Comparison of ENCODE assay signal across 27 mouse cellular contexts in genomic region chr8:115871381-115871780, GRCm38 (mm10).
A peak's percentile ranks its signal among the peaks of the same experiment; 100 is the strongest.
DNase-seq lines count a peak whose midpoint lies in the region; ATAC-seq lines count a peak whose summit lies in the region.
"Had no signal": no experiment of that assay in that cellular context is flagged by ENCODE, and none has a peak within 500 bp of the region (broad histone marks: within the 10 kb centered on the region; RNA-seq: fewer than 3 reads in every experiment).

No protein-coding gene starts in this region.

- 60% methylated on average over 5 of the region's 5 CpGs for WGBS in hindbrain, embryonic 14.5 days
- WGBS in hindbrain, embryonic 12.5 days, result 64% methylated on average over 5 of the region's 5 CpGs
- WGBS in midbrain, embryonic 14.5 days, result 61% methylated on average over 5 of the region's 5 CpGs
- 62% methylated on average over 5 of the region's 5 CpGs for WGBS in midbrain, embryonic 16.5 days

- H3K4me2 ChIP-seq in hindbrain, embryonic 14.5 days (replicated peaks), result no peak overlapping the region
- H3K4me2 ChIP-seq in hindbrain, embryonic 12.5 days (replicated peaks), result no peak overlapping the region
- H3K4me2 ChIP-seq in midbrain, embryonic 14.5 days (ENCODE audit: low read length), result no peak overlapping the region
- no peak overlapping the region for H3K4me2 ChIP-seq in midbrain, embryonic 16.5 days (ENCODE audit: low read length)
- H3K4me2 ChIP-seq: embryonic facial prominence, embryonic 13.5 days; heart, embryonic 13.5 days; hindbrain, embryonic 13.5 days; limb, embryonic 12.5 days; liver, embryonic 15.5 days; midbrain, embryonic 13.5 days; stomach, embryonic 15.5 days had no signal

- ATAC-seq in hindbrain, embryonic 14.5 days (ENCODE audit: low FRiP score), result peak; percentile 37; the same call in 1 of the 2 replicates
- no peak for ATAC-seq in hindbrain, embryonic 12.5 days (ENCODE audit: low FRiP score)
- ATAC-seq in midbrain, embryonic 14.5 days (ENCODE audit: low FRiP score, low TSS enrichment), result no peak
- no peak for ATAC-seq in midbrain, embryonic 16.5 days
- no peak for ATAC-seq in granulocyte monocyte progenitor cell, adult 5-6 weeks (replicated peaks; ENCODE audit: poor library complexity, severe bottlenecking)
- ATAC-seq: CD4-positive, CD25-positive, alpha-beta regulatory T cell, adult 4 months; forebrain, embryonic 16.5 days; midbrain, embryonic 13.5 days had no signal

- H3K4me3 ChIP-seq in hindbrain, embryonic 14.5 days (replicated peaks; ENCODE audit: low read length), result no peak overlapping the region
- no peak overlapping the region for H3K4me3 ChIP-seq in hindbrain, embryonic 12.5 days
- H3K4me3 ChIP-seq in midbrain, embryonic 14.5 days (replicated peaks; ENCODE audit: low read depth, low read length), result no peak overlapping the region
- no peak overlapping the region for H3K4me3 ChIP-seq in midbrain, embryonic 16.5 days (ENCODE audit: low read depth, low read length)
- H3K4me3 ChIP-seq: embryonic facial prominence, embryonic 13.5 days; forebrain, embryonic 10.5 days; heart, embryonic 13.5 days; hindbrain, embryonic 13.5 days; limb, embryonic 12.5 days; liver, embryonic 15.5 days; megakaryocyte, embryonic 14.5 days; midbrain, embryonic 13.5 days; stomach, embryonic 15.5 days had no signal

- no peaks in the 10 kb centered on the region for H3K27me3 ChIP-seq in hindbrain, embryonic 14.5 days (ENCODE audit: control insufficient read depth, insufficient read depth, low read length)
- no peaks in the 10 kb centered on the region for H3K27me3 ChIP-seq in hindbrain, embryonic 12.5 days
- H3K27me3 ChIP-seq in midbrain, embryonic 14.5 days (ENCODE audit: control insufficient read depth, insufficient read depth, low read length), result no peaks in the 10 kb centered on the region
- no peaks in the 10 kb centered on the region for H3K27me3 ChIP-seq in midbrain, embryonic 16.5 days (ENCODE audit: control insufficient read depth, insufficient read depth, low read depth, low read length)
- H3K27me3 ChIP-seq: embryonic facial prominence, embryonic 13.5 days; heart, embryonic 13.5 days; hindbrain, embryonic 13.5 days; liver, embryonic 15.5 days; megakaryocyte, embryonic 14.5 days; stomach, embryonic 15.5 days had no signal

- no peak for DNase-seq in hindbrain, embryonic 14.5 days (ENCODE audit: low spot score)
- DNase-seq in left cerebral cortex, postnatal 4 days, result peak; percentile 61
- DNase-seq in left cerebral cortex, adult 8-10 months (ENCODE audit: low spot score in 2 of 2), result no peak
- DNase-seq in midbrain, embryonic 14.5 days, result peak; percentile 29
- peak; percentile 28 for DNase-seq in adipocyte (ENCODE audit: low spot score)
- DNase-seq: adrenal gland, adult 2 months; adrenal gland, postnatal 36 days; cerebellum, adult 8-10 months; heart, postnatal 14 days; kidney, adult 18-20 months; kidney, postnatal 4 days; right cerebral cortex, adult 18-20 months had no signal

- H3K36me3 ChIP-seq in hindbrain, embryonic 14.5 days (replicated peaks; ENCODE audit: control insufficient read depth, insufficient read depth), result no peaks in the 10 kb centered on the region
- no peaks in the 10 kb centered on the region for H3K36me3 ChIP-seq in hindbrain, embryonic 12.5 days
- no peaks in the 10 kb centered on the region for H3K36me3 ChIP-seq in midbrain, embryonic 14.5 days (ENCODE audit: control insufficient read depth, insufficient read depth, low read length)
- no peaks in the 10 kb centered on the region for H3K36me3 ChIP-seq in midbrain, embryonic 16.5 days (ENCODE audit: control insufficient read depth, insufficient read depth, low read length)
- H3K36me3 ChIP-seq: embryonic facial prominence, embryonic 13.5 days; forebrain, embryonic 10.5 days; heart, embryonic 13.5 days; hindbrain, embryonic 13.5 days; limb, embryonic 12.5 days; liver, embryonic 15.5 days; midbrain, embryonic 13.5 days; stomach, embryonic 15.5 days had no signal

- intact Hi-C loops in left cerebral cortex, postnatal 4 days (cut with DNase I), result no loop called here

- H3K4me1 ChIP-seq in hindbrain, embryonic 14.5 days (replicated peaks; ENCODE audit: control insufficient read depth, insufficient read depth, low read length), result no peaks in the 10 kb centered on the region
- 0 out of 2 replicates have a peak, but pooled peaks cover 10% of the 10 kb centered on the region for H3K4me1 ChIP-seq in hindbrain, embryonic 12.5 days
- no peaks in the 10 kb centered on the region for H3K4me1 ChIP-seq in midbrain, embryonic 14.5 days (ENCODE audit: control insufficient read depth, insufficient read depth, low read length)
- H3K4me1 ChIP-seq in midbrain, embryonic 16.5 days (ENCODE audit: control insufficient read depth, insufficient read depth, low read length), result peaks cover 2% of the 10 kb centered on the region; the same call in 1 of the 2 replicates
- H3K4me1 ChIP-seq: liver, embryonic 15.5 days; megakaryocyte, embryonic 14.5 days had no signal

- H3K9ac ChIP-seq in hindbrain, embryonic 14.5 days, result no peak overlapping the region
- no peak overlapping the region for H3K9ac ChIP-seq in hindbrain, embryonic 12.5 days
- no peak overlapping the region for H3K9ac ChIP-seq in midbrain, embryonic 14.5 days (replicated peaks; ENCODE audit: low read length)
- H3K9ac ChIP-seq in midbrain, embryonic 16.5 days (ENCODE audit: low read depth, low read length), result no peak overlapping the region
- H3K9ac ChIP-seq: embryonic facial prominence, embryonic 13.5 days; heart, embryonic 13.5 days; hindbrain, embryonic 13.5 days; limb, embryonic 12.5 days; liver, embryonic 15.5 days; midbrain, embryonic 13.5 days; stomach, embryonic 15.5 days had no signal

- no peaks in the 10 kb centered on the region for H3K9me3 ChIP-seq in hindbrain, embryonic 14.5 days (ENCODE audit: control insufficient read depth, low read length)
- no peaks in the 10 kb centered on the region for H3K9me3 ChIP-seq in hindbrain, embryonic 12.5 days (replicated peaks)
- no peaks in the 10 kb centered on the region for H3K9me3 ChIP-seq in midbrain, embryonic 14.5 days (ENCODE audit: control insufficient read depth, low read length)
- no peaks in the 10 kb centered on the region for H3K9me3 ChIP-seq in midbrain, embryonic 16.5 days (replicated peaks; ENCODE audit: control insufficient read depth, low read length, poor library complexity, severe bottlenecking)
- H3K9me3 ChIP-seq: embryonic facial prominence, embryonic 13.5 days; forebrain, embryonic 10.5 days; heart, embryonic 13.5 days; hindbrain, embryonic 13.5 days; limb, embryonic 12.5 days; liver, embryonic 15.5 days; midbrain, embryonic 13.5 days; stomach, embryonic 15.5 days had no signal

- no peak overlapping the region for H3K27ac ChIP-seq in hindbrain, embryonic 14.5 days
- H3K27ac ChIP-seq in hindbrain, embryonic 12.5 days, result no peak overlapping the region
- no peak overlapping the region for H3K27ac ChIP-seq in midbrain, embryonic 14.5 days (replicated peaks; ENCODE audit: low read depth, low read length)
- H3K27ac ChIP-seq in midbrain, embryonic 16.5 days (ENCODE audit: low read length), result no peak overlapping the region
- H3K27ac ChIP-seq: embryonic facial prominence, embryonic 13.5 days; forebrain, embryonic 10.5 days; heart, embryonic 13.5 days; hindbrain, embryonic 13.5 days; kidney, postnatal 0 days; limb, embryonic 12.5 days; liver, embryonic 15.5 days; midbrain, embryonic 13.5 days; stomach, embryonic 15.5 days had no signal

Comparison
In these comparisons a context has a peak if more than half of its experiments do, and no peak if none do; other contexts are left out.
1. DNase-seq: peak in left cerebral cortex, postnatal 4 days (single experiment), midbrain, embryonic 14.5 days (single experiment) and adipocyte (single experiment); none in hindbrain, embryonic 14.5 days (single experiment) and left cerebral cortex, adult 8-10 months (0 of 2).